Mouse (Mus musculus): ENCODE measurements at regions not wholly inside any gene's neighbourhood (a gene's known extent, or its start where the extent isn't known, plus 50 kb on each side); places are given as distances from the start of the nearest gene placed in this dataset.

DNA sequence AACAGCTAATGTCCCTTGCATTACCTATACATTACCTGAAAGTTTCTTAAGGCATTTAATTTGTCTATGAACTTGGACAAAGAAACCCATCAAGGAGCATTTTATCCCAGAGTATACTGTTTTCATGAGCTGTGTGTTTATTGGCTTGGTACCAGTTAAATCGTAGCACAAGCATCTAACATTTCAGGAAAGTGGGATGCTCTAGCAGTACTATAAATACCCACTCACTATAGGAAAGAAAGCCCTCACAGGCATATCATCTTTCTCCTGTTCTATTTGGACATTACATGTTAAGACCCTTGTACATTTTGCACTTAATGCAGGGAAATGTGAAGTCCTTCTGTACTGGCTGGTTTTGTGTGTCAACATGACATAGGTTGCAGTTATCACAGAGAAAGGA lies 163.9 kb downstream of the Ptprc start:
- no peak for DNase-seq (ENCODE audit: low read depth, low spot score)

DNA sequence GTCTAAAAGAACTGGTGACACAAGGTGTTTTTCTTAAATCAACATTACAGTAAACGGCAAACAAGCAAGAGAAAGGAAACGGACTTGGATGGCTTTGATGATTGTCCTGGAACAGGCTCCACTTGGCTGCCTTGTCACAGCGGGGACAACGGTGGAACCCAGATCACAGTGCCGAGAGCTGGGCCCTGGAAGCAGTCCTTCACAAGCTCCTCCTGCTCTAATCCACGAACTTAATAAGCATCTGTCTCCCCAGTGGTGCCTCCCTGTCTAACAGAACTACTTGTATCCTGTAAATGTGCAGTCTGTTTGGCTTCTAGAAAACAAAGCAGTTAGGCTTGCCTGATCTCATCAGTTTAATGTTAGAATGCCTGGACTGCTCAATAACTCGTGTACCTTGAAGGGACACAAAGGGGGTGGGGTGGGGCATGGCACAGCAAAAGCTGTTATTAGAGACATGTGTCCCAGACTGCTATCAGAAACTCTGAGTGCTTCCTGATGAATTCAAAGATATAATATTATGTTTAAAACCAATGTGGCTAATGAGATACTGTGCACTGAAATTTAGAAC lies 164.5 kb downstream of the Ptprc start:
- no peak for DNase-seq (ENCODE audit: low read depth, low spot score)

DNA sequence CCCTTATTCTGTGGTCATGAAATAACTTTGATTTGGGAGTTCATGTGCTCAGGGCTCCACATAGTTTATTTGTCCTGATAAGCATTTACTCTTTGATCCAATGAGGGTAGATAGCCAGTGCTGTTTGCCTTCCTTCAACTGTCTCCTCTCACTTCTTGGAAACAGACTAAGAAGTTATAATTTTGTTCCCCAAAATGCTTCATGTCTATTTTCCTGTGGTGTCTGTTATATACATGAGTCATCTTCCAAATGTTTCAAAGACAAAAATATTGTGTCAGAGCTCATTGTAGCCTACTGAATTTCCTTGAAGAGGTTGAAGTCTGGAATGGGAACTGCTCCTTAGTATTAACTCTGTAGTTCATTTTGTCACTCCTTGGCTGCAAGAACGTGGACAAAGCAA lies 168.7 kb downstream of the Ptprc start:
- DNase-seq (ENCODE audit: low read depth, low spot score), result no peak

DNA sequence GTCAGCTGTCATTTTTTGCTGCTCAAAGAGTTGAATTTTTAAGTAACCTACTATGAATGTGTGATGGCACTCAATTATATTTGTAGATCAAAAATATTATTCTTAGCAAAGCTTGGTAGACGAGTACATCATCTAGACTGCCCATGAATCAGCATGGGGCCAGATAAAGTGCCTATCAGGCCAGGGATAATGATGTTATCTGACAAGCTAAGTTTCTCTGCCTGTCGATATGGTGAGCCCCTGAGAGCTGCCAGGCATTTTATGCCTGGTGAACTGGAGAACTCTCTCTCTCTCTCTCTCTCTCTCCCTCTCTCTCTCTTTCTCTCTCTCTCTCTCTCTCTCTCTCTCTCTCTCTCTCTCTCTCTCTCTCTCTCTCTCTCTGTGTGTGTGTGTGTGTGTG lies 171.2 kb downstream of the Ptprc start:
- no peak for DNase-seq (ENCODE audit: low read depth, low spot score)

DNA sequence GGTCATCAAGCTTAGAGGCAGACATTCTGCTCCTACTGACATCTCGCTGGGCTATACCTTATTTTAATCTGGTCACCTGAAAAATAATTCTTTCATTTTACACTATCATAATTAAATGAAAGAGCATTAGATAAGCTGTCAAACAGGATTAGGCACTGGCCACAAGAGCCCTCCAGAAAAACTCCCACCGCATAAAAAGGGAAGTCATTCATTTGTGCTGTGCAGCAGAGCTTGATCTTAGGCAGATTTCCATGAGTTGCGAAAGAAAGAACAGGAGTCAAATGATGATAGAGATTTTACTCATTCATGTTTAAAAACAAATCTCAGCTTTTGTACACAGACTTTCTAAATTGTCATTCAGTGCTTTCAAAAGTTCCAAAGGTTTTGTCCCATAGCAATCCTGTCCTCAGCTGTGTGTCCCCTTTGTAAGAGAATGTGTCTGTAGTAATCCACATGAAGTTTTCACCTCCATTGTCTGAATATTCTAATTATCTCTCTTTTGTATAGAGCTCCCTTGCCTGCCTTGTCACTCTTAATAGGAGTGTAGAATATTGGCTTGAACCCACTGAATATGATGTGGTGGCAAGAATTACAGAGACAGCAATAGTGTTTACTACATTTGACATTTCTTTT lies 176.1 kb downstream of the Ptprc start:
- DNase-seq (ENCODE audit: low read depth, low spot score), result no peak

DNA sequence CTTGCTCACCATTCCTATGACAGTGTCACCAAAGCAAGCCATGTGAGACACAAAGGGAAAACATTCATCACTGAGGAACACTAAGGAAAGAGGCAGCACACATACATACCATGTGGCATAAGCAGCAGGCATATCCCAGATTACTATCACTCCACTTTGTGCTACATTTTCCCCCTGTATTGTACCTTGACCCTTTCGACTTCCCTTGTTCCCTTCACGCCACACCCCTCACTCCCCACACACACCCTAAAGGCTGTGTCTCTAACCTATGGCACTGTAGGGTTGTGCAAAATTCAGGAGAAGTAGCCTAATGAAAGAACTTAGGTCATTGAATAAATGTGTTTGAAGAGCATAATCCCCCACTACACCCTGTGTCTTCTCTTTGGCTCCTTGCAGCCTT lies 179.5 kb downstream of the Ptprc start:
- no peak for DNase-seq (ENCODE audit: low read depth, low spot score)

DNA sequence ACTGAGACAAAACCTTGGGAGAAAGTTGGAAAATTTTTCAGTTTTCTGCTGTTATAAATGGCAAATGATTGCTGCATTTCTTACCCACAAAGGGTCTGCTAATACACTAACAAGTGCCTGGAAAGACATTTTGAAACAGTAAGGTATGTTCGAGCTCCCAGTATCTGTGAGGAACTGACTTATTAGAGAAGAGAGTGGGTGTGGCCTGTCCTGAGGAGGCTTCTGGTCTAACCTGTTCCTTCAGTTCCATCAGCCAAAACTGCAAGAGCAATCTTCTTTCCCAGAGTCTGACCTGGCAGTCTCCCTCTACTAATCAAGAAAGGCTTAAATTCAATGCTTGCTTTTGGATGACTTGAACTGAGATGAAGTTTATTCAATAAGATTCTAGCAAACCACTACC lies 183.6 kb downstream of the Ptprc start:
- DNase-seq (ENCODE audit: low read depth, low spot score), result no peak

DNA sequence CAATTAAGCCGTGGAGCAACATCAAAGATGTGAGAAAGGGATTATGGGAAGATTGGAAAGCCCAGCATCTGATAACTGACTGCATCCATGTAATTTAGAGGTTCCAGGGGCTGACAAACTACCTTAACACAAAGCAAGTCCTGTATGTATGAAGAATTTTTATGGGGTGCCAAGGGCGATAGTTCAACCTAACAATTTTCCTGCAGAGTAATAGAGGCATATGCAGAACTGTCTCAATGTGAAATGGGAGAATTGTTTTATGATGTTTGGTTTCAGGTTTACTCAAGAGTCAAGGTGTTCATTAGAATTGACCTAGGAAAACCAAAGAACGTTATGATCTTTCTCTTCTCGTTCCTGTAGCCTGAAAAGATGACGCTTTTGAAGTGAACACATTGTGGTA lies 184.1 kb downstream of the Ptprc start:
- no peak for DNase-seq (ENCODE audit: low read depth, low spot score)

DNA sequence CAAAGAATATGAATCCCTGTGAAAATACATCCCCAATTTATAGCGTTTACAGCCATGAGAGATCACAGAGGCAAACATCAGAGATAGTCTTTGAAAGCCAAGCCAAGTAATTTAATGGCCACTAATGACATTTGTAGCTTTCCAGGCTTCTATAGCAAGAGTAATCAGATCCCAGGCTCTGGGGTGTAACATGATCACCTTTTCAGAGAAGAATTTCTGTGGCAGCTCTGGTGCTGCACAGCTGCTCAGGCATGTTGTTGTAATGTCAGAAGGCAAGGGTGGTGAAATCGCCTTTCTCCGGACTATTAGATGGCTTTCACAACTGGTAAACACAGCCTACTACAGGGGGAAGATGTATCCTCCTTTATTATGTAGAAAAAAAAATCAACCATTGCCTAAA lies 202.1 kb downstream of the Ptprc start:
- peak; percentile 28 for DNase-seq (ENCODE audit: low read depth, low spot score)

DNA sequence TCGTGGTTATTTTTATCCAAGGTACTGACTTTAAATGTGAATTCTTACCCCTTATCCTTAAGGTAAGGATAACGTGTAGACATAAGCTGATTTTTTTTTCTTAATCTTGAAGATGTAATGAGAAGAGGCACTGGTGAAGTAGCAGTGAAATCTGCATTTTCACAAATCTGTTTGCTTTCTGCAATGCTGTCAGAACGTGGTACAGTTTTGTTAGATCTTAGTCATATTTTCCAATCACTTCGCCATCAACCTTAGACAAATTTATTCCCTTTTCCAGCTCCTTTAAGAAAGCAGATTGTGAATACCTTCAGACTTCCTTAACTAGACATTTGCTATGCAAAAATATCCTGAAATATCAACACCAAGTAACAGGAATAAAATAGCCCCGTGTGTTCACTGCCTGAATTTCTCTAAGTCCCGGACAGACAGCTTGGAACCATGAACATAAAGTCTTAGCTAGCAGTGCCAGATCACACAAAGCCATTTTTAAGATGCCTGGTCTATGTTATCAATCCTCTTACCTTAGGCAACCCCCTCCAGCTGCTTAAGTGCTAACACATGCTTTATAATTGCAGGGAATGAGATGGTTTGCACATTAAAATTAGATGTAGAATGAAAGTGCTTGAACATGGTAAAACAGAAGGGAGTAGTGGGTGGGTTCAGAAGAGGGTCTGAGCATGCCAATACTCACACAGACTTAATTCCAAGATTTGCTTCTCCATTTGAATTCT lies 202.7 kb downstream of the Ptprc start:
- DNase-seq (ENCODE audit: low read depth, low spot score), result no peak

DNA sequence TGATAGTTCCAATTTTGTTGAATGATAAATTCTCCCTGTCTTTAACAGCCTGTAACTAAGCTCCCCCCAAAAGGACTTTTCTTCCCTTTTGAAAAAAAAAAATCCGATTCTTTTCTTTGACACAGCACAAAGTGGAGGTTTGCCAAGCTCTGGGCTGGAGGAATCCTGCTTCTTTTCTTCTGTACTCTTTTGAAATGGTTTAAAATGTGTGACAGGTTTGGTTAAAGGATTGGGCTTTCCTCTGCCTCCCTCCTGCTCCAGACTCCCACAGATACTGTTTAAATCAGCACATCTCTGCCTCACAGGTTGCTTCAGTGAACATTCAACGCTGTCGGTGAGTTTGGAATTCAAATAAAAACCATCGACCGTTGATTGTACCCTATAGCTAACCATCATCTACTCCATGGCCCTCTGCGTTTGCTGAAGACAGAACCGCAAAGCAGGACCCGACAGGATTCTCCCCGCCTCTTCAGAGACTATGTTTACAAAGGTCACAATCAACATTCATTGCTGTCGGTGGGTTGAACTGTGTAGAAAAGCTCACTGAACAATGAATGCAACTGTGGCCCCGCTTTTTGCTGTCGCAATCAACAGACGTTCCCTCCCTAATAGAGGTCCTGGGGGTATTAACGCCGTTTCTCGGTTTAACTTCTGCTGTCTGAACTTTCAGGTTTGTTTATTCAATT lies 209.2 kb downstream of the Ptprc start:
- DNase-seq (ENCODE audit: low read depth, low spot score), result no peak

DNA sequence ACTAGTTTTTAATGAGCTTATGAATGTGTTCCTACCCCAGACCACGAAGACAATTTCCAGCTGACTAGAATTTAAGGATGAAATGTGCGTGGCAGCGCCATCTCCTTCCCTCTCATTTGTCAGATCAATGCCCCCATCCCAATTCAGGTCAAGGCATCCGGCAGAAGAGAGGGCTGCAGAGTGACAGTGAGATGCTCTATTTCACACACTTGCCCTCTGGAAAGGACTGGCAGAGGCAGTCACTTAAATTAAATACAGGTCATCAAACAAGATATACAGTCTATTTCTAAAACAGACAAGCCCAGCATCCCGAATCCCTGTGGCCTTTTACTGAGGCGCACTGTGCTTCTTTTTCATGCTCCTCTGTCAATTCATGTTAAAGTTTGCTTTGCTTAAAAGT lies 211.9 kb downstream of the Ptprc start:
- DNase-seq (ENCODE audit: low read depth, low spot score), result no peak

DNA sequence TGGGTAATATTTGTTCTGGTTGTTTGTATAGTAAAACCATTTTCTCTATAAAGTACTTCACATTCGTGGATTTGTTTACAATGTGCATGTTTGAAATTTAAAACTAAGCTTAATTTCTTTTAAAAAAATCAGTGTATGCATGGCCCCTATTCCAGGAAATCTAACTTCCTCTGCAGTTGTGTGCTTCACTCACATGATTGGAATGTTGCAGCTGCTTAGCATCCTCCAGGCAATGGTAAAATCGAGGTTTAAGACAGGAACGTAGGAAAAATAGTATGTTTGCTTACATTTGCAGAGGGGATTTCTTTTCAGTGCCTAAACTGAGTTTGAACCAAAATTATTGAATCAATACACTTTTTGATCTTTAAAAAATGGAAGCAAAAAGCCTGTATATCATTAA lies 217.5 kb downstream of the Ptprc start:
- DNase-seq (ENCODE audit: low read depth, low spot score), result peak; percentile 47

DNA sequence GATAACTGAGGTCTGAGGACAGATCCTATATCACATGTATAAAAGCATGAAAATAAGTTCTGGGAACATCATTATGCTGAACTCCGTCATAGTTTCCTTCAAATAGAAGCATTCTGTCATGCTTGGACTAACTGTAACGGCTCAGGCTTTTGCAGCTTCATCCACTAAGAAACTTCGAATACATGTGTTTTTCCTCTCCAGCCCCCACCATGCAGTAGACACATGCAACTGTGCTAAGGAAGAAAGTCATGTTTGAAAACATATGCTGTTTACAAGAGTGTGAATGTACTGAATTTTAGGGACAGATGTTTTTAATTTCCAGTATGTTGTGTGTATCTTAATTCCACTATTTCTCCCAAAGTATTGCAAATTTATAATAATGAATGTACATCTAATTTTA lies 219.5 kb downstream of the Ptprc start:
- no peak for DNase-seq (ENCODE audit: low read depth, low spot score)

DNA sequence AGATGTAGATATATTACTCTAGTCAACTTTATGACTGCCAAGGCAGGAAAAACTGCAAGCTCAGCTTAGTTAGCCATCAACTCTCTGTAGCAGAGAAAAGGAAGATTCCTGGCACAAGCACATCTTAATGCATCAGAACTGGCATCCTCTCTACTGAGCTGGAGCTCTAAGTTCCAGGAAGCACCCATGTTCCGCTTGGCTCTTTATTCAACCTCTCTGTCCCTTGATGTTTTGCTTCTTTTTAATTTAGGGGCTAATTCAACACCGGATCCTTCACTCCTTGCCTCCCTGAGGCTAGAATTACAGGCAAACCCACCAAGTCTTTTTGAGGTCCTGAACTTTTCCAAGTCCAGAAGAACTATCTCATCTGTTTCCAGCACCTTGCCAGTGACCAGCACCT lies 220.4 kb downstream of the Ptprc start:
- DNase-seq (ENCODE audit: low read depth, low spot score), result no peak

DNA sequence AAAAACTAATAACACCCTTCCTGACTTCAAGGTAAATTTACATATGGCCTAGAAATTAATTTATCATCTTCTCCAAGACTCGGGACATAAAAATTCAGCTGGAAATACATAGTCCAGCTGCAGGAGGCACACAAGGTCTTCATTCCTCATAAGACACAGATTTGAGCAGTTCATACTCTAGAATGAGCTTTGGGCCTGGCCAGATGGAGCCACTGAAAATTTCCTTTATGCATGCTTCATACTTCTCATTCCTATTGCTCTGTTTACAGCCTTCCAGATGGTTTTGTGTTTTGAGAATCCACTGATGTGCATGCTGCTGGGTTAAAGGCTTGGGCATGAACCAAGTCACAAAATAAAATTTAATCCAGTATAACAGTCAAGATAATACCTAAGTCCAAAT lies 222.1 kb downstream of the Ptprc start:
- DNase-seq (ENCODE audit: low read depth, low spot score), result no peak

DNA sequence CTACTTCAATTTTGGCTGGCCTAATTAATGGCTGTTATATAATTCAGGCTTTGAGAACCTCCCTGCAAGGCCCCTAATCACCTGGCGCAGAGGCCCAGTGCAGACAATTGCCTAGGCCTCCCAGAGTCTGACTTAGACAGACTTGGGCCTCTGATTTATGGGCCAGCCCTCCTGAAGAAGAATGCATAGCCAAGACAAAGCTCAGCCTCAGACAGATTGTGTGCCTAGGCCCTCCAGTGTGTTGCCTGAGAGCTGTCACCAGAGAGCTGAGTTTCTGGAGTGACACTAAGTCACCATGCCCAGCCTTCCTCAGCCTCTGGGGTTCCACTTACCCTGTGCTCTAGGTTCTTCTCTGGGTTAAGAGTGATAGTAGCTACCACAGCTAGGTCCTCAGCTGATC lies 222.7 kb downstream of the Ptprc start:
- DNase-seq (ENCODE audit: low read depth, low spot score), result no peak

DNA sequence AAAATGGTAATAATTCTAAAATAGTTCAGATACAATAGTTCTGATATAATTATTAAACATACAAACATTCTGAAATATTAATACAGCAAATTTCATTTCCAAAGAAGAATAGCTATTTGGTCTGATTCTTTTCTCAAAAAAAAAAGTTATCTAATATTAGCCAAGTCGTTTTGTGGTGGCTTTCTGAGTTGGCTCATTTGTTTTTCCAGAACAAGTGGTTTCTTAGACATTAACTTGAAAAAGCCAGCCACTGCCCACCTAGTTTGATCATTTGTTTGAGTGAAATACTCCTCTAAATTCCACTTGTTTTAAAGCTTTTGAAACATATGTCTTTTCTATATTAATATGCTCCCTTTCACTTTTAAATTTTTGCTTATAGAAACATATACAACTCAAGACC lies 227.6 kb downstream of the Ptprc start:
- DNase-seq (ENCODE audit: low read depth, low spot score), result no peak

DNA sequence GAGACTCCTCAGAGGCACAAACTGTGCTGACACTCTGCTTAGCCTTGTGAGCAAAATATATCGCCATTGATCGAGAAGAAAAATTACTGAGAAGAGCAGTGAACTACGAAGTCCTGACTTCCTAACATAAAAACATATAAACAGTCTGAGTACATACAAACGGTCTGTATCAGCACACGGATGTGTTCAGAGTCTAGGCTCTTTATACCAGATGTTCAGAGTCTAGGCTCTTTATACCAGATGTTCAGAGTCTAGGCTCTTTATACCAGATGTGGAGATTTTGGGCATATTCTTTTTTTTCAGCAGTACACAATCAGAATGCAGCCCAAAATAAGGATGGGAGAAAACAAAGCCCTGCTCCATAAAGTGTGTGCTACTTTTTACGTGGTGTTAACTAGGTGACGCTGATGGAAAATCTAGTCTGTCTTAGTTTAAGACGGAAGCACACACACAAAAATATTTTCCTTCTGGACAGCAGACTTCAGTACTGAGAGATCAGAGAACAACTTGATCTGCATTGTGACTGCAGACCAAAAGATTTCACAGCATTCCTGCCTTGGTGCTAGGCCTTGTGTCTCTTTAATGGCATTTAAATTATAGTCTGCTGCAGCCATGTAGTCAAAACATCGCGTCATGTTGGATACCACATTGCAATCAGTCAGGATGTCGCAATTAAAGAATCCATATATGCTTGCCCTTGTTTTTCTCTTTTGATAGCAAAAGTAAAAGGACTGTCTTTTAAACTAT lies 233.6 kb downstream of the Ptprc start:
- no peak for DNase-seq (ENCODE audit: low read depth, low spot score)

DNA sequence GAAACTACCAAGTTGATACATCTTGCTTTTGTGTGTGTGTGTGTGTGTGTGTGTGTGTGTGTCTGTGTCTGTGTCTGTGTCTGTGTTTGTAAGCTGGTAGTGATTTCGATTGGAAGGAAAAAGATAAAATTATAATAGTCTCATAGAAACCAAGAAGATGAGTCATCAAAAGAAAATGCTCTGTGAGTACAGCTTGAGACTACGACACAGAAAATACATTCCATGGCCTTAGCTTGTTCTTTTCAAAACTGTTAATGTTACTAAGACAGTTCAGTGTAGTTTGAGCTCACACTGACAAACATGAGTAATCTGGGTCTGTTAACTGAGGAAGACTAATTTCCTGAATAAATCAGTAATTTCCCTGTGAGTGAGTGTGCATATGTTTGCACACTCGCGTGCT lies 239.8 kb downstream of the Ptprc start:
- DNase-seq (ENCODE audit: low read depth, low spot score), result peak; percentile 65

DNA sequence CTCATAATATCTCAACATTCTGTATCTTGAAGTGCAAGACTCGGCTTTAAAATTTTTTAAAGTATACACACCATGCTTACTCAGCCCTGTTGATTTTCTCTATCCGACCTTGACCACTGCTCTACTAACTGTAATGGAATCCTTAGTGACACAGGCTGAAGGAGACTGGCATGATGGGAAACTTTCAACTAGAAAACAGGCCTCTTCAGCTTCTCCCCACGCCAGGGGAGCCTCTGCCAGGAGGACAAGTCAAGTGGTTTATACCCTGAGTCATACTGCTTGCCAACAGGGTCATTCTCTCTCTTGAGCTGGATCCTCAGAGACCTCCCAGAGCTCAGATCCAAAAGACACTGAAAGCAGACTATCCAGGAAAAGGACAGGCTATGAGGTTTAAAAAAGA lies 245.7 kb downstream of the Ptprc start:
- DNase-seq (ENCODE audit: low read depth, low spot score), result no peak

DNA sequence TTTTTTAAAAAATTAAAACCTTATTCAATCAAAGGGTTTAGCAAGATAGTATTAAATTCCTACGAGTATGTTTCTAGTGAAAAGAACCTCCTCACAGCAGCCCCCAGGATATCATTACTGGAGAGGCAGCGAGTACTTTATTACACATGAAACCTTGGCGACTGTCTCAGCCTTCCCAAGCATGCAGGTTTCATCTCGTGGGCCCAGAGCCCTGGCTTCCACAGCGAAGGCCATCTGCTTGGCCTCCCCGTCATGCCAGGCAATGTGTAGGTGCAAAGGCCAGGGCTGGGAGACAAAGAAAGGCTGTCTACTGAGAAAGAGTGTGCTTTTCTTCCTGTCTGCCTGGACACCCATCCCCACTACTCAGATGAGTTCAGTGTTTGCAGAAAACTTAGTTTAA lies 247.0 kb downstream of the Ptprc start:
- DNase-seq (ENCODE audit: low read depth, low spot score), result no peak

Data from 3T3-L1 (cell line).